8 mouse cellular contexts compared by ENCODE assay signal in the genomic region with DNA sequence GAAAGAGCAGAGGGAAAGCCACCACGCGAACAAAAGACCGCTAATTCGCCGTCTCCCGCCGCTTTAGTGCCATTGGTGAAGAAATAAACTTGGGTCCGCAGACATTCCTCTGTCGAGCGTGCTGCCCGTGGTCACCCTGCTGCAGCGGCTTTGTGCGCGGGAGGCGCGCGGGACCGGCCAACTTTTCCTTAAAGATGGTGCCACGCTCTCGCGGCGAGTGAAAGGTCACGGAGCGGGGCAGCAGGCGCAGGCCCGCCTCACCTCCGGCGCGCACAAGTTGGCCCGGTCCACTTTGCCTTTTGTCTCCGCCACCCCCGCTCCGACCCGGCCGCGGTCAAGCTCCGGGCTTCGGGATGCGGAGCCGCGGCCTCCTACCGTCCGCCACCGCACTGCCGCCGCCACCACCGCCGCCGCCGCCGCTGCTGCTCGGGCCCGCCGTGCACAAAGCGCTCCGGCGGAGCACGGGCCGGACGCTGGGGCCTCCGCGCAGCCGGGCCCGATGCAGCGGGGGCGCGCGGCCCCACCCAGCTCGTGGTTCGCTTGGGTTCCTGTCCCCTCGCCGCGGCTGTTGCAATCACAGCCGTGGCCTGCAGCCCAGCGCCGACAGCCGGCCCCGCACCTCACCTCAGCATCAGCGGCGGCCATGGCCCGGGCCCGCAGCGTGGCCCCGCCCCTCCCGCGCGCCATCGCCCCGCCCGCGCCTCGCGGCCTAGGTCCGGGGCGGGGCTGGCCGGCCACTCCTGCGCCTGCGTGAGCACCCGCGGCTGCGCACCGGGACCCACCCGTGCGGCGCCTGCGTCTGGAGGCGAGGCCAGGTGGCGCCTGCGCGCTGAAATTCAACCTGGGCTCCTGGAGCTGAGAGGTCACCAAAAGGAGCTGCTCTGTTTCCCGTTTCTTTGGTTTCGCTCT. TPM values are rescaled to one million over a fixed set of nuclear protein-coding genes. Genes with fewer than 3 reads are reported as not detected.
DNase-seq lines count a peak whose midpoint lies in the region; ATAC-seq lines count a peak whose summit lies in the region.

TSS of gene Ehmt1 (minus strand) at position 685 of the 909 bp plus-strand sequence.

- peak; percentile 89 for DNase-seq in adipocyte (ENCODE audit: low spot score)
- peak; percentile 92 for DNase-seq in embryo, embryonic 10 days (ENCODE audit: low spot score)
- peak; percentile 95 for DNase-seq in gastrocnemius, postnatal 14 days
- peak; percentile 89 to 96 for DNase-seq in left cerebral cortex, postnatal 10 days (ENCODE audit: extremely low spot score in 1 of 2, low spot score in 2 of 2)
- peak; percentile 96 for DNase-seq in right cerebral cortex, postnatal 25 days
- peak; percentile 93 to 94 for DNase-seq in urinary bladder, postnatal 4 days (ENCODE audit: low spot score in 2 of 2)

- intact Hi-C loops in gastrocnemius, postnatal 14 days (cut with DNase I; ENCODE audit: low total_unique reads) = no loop called here
- intact Hi-C loops in left cerebral cortex, postnatal 10 days (cut with DNase I) = no loop called here

- ATAC-seq in inflammation-experienced regulatory T-cells, adult 6 months = peak; percentile 93
- ATAC-seq in megakaryocyte-erythroid progenitor cell, adult 5-6 weeks (replicated peaks; ENCODE audit: low FRiP score, low TSS enrichment, poor library complexity, severe bottlenecking) = peak; percentile 93

RNA-seq across cellular contexts. Expression of gene Ehmt1, which starts in this region (rescaled TPM):
- 10 to 100 TPM; 31.6 to 32.5 TPM for total RNA-seq in gastrocnemius, postnatal 14 days (2021)
- polyA plus RNA-seq in inflammation-experienced regulatory T-cells, adult 6 months (2017; shearing (Covaris generic)) = 10 to 100 TPM; 35.8 to 65.7 (median 56.6) TPM
- 10 to 100 TPM; 59.4 to 76.6 TPM for total RNA-seq in left cerebral cortex, postnatal 10 days (2021)
- total RNA-seq in megakaryocyte-erythroid progenitor cell, adult 5-6 weeks (2014; fragmentation: Nextera tagmentation) = 78.3 and 81.6 TPM in 2 replicates
- 62.9 and 107 TPM in 2 replicates for total RNA-seq in megakaryocyte-erythroid progenitor cell, adult 5-6 weeks (2017)

Comparison
In these comparisons a context has a peak if more than half of its experiments do, and no peak if none do; other contexts are left out.
1. Peak in every context shown above with its lines: DNase-seq and ATAC-seq.